Mouse (Mus musculus) embryonic stem cell, embryonic (primary cell): ENCODE measurements at regions not wholly inside any gene's neighbourhood (a gene's known extent, or its start where the extent isn't known, plus 50 kb on each side); places are given as distances from the start of the nearest gene placed in this dataset.

Source experiments
- CTCF ChIA-PET, 4 experiments: fragments of 300-600 bp in 2 of 4; fragments of 350-600 bp in 2 of 4; sonication (Branson Sonifier 250); formaldehyde crosslinking; loops; one replicate each; lab custom pipeline; 2022; ENCODE audit warnings: inconsistent platforms in 2 of 4; lab: Charles Lee
- POLR2A ChIA-PET, 4 experiments: fragments of 300-600 bp in 2 of 4; fragments of 350-600 bp in 2 of 4; sonication (Branson Sonifier 250); formaldehyde crosslinking; loops; one replicate each; lab custom pipeline; 2022; ENCODE audit warnings: antibody characterized with exemption in 4 of 4, inconsistent platforms in 1 of 4; lab: Charles Lee

DNA sequence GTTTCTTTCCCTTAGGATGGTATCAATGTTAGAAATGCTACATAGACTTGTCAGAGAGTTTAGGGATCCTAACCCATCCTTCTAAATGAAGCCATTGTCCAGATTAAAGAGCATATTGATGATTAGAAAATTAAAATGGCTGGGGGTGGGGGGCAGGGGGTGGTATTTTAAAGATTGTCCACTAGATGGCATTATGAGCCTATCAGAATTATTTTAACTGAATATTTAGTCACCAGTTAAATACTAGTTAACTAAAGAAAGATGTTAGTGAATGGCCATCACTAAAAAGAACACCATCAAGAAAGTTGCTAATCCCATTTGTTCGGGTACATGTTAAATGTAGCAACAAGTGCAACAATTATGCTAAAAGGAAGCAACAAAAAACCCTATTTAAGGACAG is 1909.6 kb upstream of the 5930422O12Rik start:
- ChIA-PET POLR2A (no interaction called here), CTCF (no interaction called here)

DNA sequence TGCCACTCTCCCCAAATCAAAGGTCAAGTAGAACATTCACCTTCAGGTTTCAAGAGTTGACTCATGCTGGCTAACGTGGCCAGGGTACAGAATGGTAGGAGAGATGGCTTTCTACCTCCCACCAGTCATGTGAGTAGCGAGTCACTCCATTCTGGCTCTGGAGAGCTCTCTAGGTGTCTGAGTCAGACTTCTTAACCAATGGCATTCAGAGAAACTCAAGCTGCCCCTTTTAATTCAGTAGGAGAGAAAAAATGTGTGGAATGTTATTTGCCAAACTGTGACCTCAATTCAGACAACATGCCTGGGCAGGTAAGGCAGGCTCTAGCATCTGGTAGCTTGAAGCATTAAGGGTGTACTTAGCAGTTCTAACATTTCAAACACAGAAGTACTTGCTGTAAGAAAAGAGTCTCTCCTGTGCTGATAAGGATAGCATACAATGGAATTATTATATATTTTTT is 1907.5 kb upstream of the 5930422O12Rik start:
- CTCF ChIA-PET: interaction anchor here in 1 of 4 experiments (1.6 kb wide), 1 partner anchor 481 kb away, joined by 4 read pairs; no protein-coding TSS in a partner anchor
- POLR2A ChIA-PET: no interaction called here

DNA sequence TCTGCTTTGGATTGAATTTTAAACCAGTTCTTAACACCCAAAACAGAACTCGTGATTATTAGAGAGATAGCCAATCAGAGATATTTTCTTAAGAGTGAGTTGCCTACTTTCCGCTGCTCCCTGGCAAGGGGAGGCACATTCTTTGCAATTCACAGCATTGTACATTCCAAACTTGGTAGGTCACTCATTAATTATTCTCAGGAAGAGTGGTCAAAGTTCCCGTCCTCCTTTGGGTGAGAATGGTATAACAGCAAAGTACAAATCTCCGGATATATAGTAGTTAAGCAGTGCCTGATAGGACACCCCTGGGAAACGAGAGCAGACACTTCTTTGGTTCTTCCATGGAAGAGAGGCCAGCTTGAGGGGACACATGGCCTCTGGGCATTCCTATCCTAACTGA is 1903.4 kb upstream of the 5930422O12Rik start:
- CTCF ChIA-PET: no interaction called here
- POLR2A ChIA-PET: no interaction called here

DNA sequence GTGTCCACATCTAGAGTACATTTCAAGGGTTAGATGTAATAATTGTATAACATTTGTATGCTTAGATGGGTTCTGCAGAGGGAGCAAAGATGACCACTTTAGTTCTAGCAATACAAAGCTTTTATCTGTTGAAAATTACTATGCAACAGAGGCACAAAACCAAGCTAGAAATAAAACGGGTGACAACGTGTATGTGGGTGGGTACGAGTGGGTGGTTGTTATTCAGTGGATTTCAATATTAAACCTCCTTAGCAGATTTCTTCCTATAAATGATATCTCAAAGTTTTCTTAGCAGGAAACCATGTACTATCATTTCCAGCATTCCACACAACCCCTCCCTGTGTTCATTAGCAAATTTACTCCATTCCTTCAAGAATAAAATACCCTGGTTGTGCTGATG is 1889.3 kb upstream of the 5930422O12Rik start:
- POLR2A ChIA-PET: no interaction called here
- CTCF ChIA-PET: no interaction called here

DNA sequence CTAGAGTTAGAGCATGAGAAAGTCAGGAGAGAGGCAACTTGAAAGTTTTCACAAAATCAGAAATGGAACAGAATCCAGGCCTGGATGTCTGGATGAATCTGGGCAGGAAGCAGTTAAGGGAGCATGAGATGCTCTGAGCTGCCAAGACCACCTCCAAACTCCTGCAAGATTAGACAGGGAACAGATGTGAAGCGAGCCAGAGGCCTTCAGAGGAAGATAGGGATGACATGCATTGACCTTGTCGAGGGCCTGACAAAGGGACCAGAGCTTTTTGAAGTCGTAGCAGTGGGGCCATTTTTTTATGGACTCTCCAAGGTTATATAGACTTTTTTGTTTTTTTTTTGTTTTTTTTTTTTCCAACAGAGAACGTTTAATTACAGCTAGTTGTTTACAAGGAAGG is 1886.9 kb upstream of the 5930422O12Rik start:
- ChIA-PET POLR2A (no interaction called here), CTCF (no interaction called here)

DNA sequence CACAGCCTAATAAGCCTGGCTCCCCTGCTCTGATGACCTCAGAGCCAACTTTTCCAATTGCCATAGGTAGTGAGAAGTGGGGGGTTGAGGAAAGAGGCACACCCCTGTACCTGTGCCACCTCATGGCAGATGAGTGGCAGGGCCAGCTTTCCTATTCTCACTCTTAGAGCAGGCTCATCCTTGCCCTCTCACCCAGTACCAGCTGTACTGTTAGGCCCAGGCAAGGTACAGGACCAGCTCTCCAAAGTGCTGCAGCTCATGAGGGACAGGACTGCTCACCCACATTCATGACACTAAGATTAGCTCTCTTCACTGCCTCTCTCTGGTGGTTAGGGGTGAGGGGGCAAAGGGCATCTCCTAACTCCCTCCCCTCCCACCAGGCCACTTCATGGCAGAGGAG is 1854.4 kb upstream of the 5930422O12Rik start:
- ChIA-PET CTCF (no interaction called here), POLR2A (no interaction called here)

DNA sequence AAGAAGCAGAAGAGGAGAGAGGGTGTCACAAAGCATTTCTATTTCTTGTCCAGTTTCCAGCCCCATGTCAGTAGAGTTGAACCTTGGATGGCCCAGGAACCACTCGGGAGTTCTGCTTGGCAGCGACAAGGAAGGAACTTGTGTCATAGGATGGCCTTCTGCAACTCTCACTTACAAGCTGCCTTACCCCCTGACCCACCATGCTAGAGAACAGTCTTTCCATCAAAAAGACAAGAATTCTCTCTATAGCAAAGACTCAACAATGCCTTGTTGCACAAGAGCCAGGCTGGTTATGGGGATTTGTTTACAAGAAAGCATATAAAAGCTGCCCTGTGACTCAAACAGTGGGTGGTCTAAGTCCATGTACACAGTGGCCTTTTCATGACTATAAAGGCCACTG is 1852.4 kb upstream of the 5930422O12Rik start:
- ChIA-PET POLR2A (no interaction called here), CTCF (no interaction called here)

DNA sequence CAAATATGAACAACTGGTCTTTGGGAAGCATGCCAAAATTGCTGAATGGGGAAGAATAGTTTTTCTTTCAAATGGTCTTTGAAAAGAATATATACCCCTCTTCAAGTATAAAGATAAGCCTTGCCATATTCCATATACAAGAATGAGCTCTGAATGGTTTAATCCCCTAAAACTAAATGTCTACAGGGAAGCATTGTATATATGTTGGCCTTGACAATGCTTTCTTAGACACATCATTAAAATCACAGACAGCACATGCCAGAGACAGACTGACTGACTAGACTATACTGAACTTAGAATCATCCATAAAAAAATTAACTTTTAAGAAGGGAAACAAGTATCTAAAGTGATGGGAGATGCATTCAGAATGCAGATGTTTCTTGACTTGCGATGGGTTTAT is 1843.8 kb upstream of the 5930422O12Rik start:
- CTCF ChIA-PET: no interaction called here
- POLR2A ChIA-PET: no interaction called here

DNA sequence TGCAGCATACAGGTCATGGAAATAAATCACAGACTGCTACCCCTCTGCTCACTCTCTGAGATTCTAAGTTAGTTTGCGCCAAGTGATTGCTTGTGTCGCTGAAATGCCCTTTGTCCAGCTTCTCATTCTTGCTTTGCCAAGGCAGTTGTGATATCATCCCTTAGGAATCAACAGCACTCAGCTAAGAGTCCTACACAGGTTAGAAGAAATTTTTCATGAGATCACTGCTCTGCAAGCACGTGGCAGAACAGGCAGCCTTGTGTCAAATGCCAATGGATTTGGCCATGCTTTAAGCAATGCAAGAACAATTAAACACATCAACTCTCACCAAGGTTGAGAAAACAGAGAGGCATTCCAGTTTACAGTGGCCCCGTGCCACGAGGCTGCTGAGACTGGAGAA is 1829.0 kb upstream of the 5930422O12Rik start:
- ChIA-PET CTCF (no interaction called here), POLR2A (no interaction called here)

DNA sequence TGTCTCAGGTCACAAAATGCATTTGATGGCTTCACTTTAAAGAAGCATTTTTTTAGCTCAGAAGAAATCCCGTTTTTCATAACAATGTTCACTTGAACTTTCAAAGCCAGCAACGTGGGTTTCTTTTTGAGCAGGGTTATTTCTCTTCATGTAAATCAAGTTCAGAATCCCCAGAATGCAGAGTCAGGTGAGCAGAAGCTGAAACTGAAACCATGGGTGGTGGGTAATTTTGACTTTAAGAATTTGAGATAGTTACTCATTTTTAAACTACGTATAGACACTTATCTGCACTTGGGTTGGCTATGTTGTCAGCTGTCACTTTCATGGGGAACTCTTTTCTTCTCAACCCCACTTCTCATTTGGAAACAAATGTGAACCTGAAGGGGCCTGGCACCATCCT is 1827.5 kb upstream of the 5930422O12Rik start:
- POLR2A ChIA-PET: no interaction called here
- CTCF ChIA-PET: interaction anchor here in 2 of 4 experiments (0.6 kb wide), 2 partner anchors 18 to 44 kb away, joined by 3 read pairs; no protein-coding TSS in a partner anchor

DNA sequence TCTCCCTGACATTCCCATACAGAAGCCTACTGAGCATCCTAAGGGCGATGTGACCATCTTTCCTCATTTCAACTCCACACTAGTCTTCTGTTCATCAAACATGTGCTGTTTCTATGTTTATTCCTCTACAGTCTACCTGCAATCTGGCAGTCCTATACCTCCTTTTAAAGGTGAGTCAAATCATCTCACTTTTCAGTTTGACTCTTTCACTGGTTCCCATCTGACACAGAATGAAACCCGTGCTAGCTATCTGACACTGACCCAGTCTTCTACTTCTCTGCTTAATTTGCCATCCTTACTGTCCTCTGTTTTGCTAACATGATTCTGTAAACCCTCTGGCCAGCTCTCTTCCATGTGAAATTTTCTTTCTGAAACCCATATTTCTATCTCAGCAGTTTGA is 1812.0 kb upstream of the 5930422O12Rik start:
- ChIA-PET POLR2A (no interaction called here), CTCF (no interaction called here)

DNA sequence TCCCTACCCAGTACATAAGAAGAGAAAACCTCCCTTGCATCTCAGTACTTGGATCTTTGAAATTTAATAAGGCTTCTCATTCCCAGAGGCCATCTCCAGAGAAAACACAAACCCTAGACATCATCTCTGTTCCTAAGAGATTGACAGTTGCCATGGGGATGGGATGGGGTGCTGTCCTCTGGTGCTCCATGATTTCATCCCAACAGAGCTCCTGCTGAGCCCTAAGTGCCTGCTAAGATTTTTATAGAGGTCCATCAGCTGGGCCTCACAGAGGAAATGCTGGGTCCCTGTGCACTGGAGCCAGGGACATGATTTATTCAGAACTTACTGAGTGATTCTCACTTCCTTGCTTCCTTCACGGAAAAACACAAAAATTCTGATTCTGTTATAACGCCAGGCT is 1800.8 kb upstream of the 5930422O12Rik start:
- CTCF ChIA-PET: no interaction called here

DNA sequence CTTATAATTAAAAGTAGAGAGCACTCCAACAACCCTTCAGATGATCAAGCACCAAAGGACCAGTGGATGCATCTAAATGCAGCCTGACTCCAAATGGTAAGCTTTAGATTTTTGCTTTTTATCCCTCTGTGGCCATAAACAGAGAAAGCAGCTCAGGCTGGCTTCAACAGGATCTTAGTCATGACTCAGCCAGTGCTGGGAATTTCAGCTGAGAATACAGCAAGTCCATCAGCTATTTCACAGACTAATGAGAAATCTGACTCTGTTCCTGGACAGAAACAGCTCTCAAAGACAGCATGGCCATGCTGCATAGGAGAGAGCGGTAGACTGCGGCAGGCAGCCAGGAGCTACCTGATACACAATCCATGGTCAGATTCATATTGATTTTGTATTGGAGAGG is 1800.4 kb upstream of the 5930422O12Rik start:
- POLR2A ChIA-PET: no interaction called here
- CTCF ChIA-PET: no interaction called here

More for the DNA sequence above, 1800.8 kb upstream of the 5930422O12Rik start:
- POLR2A ChIA-PET: no interaction called here

DNA sequence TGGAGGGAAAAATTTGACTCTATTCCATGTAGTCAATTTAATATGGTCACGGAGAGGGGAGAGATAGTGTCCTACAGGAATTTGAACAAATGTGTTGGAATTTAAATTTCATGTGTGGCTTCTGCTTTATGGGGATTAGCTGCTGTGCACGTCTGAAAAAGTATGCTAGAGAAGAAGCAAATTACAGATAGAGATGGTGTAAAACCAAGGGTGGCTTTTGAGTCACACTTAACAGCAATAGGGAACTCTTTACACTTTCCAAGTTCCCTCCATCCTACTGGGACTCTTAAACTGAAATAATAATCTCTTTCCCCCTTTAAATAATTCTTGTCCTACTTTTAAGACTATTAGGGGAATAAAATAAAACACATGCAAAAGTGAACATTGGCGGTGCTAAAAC is 1790.1 kb upstream of the 5930422O12Rik start:
- ChIA-PET CTCF (no interaction called here), POLR2A (no interaction called here)

DNA sequence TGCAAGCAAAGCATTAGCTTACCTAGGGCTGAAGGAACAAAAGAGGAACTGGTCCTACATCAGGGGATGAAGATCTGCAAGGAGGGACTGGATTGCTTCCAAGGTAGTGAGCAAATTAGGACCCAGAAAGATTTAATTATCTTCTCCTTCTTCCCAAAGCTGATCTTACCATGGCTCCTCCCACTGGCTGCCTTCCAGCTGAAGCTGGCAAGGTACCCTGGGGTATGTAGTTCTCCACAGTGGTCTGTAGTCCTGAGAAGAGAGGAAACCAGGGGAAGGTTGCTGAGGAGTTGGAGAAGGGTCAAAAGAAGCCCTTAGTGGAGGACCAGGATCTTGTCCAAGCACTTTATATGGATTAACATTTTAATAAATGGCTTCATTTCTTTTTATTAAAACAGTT is 1764.8 kb upstream of the 5930422O12Rik start:
- CTCF ChIA-PET: no interaction called here
- POLR2A ChIA-PET: no interaction called here

DNA sequence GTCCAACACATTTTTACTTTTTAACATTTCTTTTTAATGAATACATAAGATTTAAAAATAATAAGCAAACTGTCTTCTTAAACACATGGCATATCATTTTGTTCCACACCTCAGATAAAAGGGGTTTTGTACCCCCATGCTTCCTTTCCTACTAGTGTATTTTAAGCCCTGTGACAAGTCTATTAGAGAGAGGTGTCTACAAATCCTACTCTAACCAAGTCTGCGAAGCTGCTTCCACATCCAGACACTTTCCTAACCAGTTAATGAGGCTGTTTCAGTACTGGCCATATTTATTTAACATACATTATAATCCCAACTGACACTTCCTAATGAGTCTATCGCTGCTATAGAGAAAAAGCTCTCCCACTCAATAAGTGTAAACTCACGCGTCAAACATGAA is 1763.0 kb upstream of the 5930422O12Rik start:
- CTCF ChIA-PET: no interaction called here

DNA sequence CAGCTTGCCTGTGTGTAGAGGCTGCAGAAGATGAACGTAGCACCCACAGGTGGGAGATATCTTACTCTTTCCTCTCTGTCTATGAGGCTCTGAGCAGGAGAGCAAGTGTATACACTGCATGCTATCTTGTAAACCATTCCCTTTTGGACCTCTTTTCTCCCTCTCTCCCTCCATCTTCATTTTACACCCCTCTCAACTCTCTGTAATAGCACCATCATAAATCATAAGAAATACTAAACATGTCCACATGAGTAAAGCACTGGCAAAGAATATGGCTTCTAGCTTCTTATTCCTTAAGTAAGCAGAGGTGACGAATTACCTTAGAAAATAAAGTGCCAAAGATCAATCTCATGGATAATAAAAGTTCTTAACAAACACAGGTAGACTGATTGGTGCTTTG is 1724.3 kb upstream of the 5930422O12Rik start:
- CTCF ChIA-PET: interaction anchor here in 1 of 4 experiments (0.7 kb wide), 1 partner anchor 399 kb away, joined by 3 read pairs; no protein-coding TSS in a partner anchor
- POLR2A ChIA-PET: no interaction called here

More for the DNA sequence above, 1763.0 kb upstream of the 5930422O12Rik start:
- POLR2A ChIA-PET: no interaction called here

DNA sequence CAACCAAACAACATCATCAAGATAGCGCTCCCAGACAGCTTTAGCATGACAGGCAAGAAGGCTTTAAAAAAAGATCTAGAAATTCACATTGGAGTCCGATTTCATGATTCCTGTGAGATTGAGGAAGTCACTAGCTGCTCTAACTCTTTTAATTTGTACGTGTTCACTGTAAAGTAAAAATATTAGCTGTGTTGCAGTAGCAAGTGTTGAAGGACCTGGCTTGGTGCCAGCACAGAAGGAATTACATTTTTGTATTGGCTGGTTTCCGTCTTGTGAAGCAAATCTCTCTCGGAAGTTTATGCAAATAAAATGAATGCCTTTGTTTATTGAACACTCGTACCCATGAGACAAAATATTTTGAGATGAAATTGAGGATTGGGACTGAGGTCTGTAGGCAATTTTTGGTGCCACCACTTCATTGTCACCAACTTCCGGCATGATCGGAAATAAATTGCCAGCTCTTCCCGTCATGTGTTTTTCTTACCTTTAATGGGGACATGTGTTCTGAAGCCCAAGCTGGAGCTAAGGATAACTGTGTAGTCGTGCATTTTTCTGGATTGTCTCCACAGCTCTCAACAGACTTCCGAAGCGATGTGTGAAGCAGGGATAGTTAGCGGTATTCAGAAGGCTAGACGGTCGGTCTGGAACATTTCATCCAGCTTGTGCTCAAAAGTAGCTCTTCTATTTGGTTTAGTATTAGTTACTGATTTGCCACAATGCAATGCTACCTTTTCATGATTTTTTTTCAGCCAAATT is 1715.0 kb upstream of the 5930422O12Rik start:
- POLR2A ChIA-PET: interaction anchor here in 1 of 4 experiments (0.6 kb wide), 1 partner anchor 587 kb away, joined by 3 read pairs; no protein-coding TSS in a partner anchor

DNA sequence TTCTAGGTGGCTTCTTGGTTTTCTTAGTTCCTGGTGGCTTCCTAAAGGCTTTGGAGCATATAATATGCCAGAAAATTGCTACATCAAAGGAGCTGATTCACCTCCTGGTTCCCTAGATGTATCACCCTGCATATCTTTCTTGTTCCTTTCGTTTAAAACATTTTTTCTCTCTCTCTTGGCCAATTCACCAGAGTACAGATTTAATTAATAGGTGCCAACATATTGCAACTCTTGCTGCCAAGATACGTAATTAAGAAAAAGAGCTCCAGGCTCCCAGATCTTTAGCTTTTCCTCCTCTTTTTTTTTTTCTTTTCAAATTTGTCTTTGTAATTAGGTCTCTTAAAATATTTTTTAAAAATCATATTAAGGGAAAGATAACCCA is 1714.4 kb upstream of the 5930422O12Rik start:
- POLR2A ChIA-PET: interaction anchor here in 1 of 4 experiments (0.6 kb wide), 1 partner anchor 588 kb away, joined by 3 read pairs; no protein-coding TSS in a partner anchor
- CTCF ChIA-PET: no interaction called here

More for the DNA sequence above, 1715.0 kb upstream of the 5930422O12Rik start:
- CTCF ChIA-PET: interaction anchor here in 1 of 4 experiments (0.6 kb wide), 1 partner anchor 1114 kb away, joined by 3 read pairs; no protein-coding TSS in a partner anchor

DNA sequence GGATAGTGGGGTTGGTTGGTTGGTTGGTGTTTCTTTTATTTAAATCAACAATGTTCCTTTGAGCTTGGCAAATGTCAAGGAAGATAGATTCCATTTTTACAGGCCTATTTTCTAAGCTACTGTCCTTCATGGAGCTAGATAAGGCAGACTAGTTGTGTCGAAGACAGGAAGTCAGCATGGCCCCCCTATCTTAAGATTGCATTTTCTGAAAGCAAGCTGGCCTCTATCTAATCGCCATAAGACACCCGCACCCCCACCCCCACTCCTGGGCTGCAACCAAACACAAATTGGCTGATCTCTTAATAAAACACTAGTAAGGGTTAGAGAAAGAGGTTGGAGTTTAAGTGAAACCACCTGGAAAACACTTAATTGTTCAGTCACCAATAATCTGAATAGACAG is 1708.5 kb upstream of the 5930422O12Rik start:
- ChIA-PET CTCF (no interaction called here), POLR2A (interaction anchor here in 1 of 4 experiments (0.7 kb wide), 1 partner anchor 260 kb away, joined by 3 read pairs; no protein-coding TSS in a partner anchor)

DNA sequence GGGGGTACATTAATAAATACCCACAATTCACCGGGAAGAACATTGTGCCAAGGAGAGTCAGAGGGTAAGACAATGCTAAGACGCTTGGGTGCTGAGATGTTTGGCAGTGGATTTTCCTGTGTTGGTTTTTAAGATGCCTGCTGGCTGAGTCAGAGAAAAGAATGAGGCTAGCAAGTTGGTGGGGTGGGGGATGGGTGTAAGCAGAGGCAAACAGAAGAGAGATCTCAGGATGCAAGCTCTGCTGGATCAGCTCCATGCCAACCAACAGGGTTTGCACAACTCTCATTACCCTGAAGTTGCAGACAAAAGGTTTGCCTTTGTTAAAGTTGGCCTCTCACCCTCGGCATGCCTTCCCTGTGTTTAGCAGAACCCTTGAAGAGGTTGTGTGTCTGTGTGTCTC is 1707.9 kb upstream of the 5930422O12Rik start:
- CTCF ChIA-PET: no interaction called here

More for the DNA sequence above, 1707.9 kb upstream of the 5930422O12Rik start:
- POLR2A ChIA-PET: interaction anchor here in 1 of 4 experiments (0.7 kb wide), 1 partner anchor 261 kb away, joined by 3 read pairs; no protein-coding TSS in a partner anchor
